Mouse (Mus musculus) megakaryocyte, embryonic 14.5 days (primary cell): ENCODE measurements around the gene Rxrb.

Experiments
- FLI1 ChIP-seq: IDR thresholded peaks from 2 replicates; pipeline ENCODE4 v1.6.1; 2012; ENCODE audit warnings: low read length, inconsistent platforms, mixed read lengths
- GATA1 ChIP-seq: IDR thresholded peaks from 3 replicates; pipeline ENCODE4 v1.6.1; 2012; ENCODE audit warnings: mixed read lengths, low read length, inconsistent platforms, borderline replicate concordance

- no peak for TF ChIP-seq GATA1
- no peak for TF ChIP-seq FLI1
Observed at GRCm38 (mm10) chr17:34006570-34006969, 25.0 kb upstream of the Rxrb start.
